Mouse (Mus musculus): ENCODE data around the gene Bloc1s2.

The Bloc1s2 gene

GRCm38 (mm10) chr19:44145702-44146567, at the start of gene Bloc1s2:
TSS of gene Bloc1s2 (minus strand) at chr19:44146446.
- peak; percentile 72 to 90 for DNase-seq (ENCODE audit: low spot score in 2 of 2)

- peak in 1 of 2 experiments; percentile 75 for DNase-seq (ENCODE audit: low spot score in 2 of 2)
Measured at GRCm38 (mm10) chr19:44195138-44195537, 48.9 kb upstream of the Bloc1s2 start.

- no peak for DNase-seq (ENCODE audit: low spot score in 2 of 2)
Measured at GRCm38 (mm10) chr19:44193906-44194305, 47.7 kb upstream of the Bloc1s2 start.

GRCm38 (mm10) chr19:44192342-44192741, 46.1 kb upstream of the Bloc1s2 start, which contains the start of gene Pkd2l1:
TSS of gene Pkd2l1 (minus strand) at chr19:44192442.
- no peak for DNase-seq (ENCODE audit: low spot score in 2 of 2)

- DNase-seq (ENCODE audit: low spot score in 2 of 2), result no peak
Measured at GRCm38 (mm10) chr19:44189056-44189455, 42.8 kb upstream of the Bloc1s2 start.

- no peak for DNase-seq (ENCODE audit: low spot score in 2 of 2)
Measured at GRCm38 (mm10) chr19:44183968-44184367, 37.7 kb upstream of the Bloc1s2 start.

GRCm38 (mm10) chr19:44180502-44180901, 34.3 kb upstream of the Bloc1s2 start:
- DNase-seq (ENCODE audit: low spot score in 2 of 2), result no peak

- DNase-seq (ENCODE audit: low spot score in 2 of 2), result no peak
Measured at GRCm38 (mm10) chr19:44176741-44177140, 30.5 kb upstream of the Bloc1s2 start.

- no peak for DNase-seq (ENCODE audit: low spot score in 2 of 2)
Measured at GRCm38 (mm10) chr19:44174835-44175234, 28.6 kb upstream of the Bloc1s2 start.

- DNase-seq (ENCODE audit: low spot score in 2 of 2), result no peak
Measured at GRCm38 (mm10) chr19:44161515-44161914, 15.3 kb upstream of the Bloc1s2 start.

- DNase-seq (ENCODE audit: low spot score in 2 of 2), result no peak
Measured at GRCm38 (mm10) chr19:44159386-44159785, 13.1 kb upstream of the Bloc1s2 start.

GRCm38 (mm10) chr19:44157005-44157404, 10.8 kb upstream of the Bloc1s2 start:
- no peak for DNase-seq (ENCODE audit: low spot score in 2 of 2)

GRCm38 (mm10) chr19:44153781-44154180, 7.5 kb upstream of the Bloc1s2 start:
- DNase-seq (ENCODE audit: low spot score in 2 of 2), result no peak

GRCm38 (mm10) chr19:44148991-44149390, 2.7 kb upstream of the Bloc1s2 start:
- no peak for DNase-seq (ENCODE audit: low spot score in 2 of 2)

GRCm38 (mm10) chr19:44148345-44148744, 2.1 kb upstream of the Bloc1s2 start:
- DNase-seq (ENCODE audit: low spot score in 2 of 2), result no peak

GRCm38 (mm10) chr19:44146951-44147350, 705 bp upstream of the Bloc1s2 start:
- no peak for DNase-seq (ENCODE audit: low spot score in 2 of 2)

GRCm38 (mm10) chr19:44146568-44146879, 278 bp upstream of the Bloc1s2 start:
- no peak for DNase-seq (ENCODE audit: low spot score in 2 of 2)

- DNase-seq (ENCODE audit: low spot score in 2 of 2), result no peak
Measured at GRCm38 (mm10) chr19:44144366-44144765, 1.9 kb downstream of the Bloc1s2 start.

- DNase-seq (ENCODE audit: low spot score in 2 of 2), result no peak
Measured at GRCm38 (mm10) chr19:44135960-44136485, 10.2 kb downstream of the Bloc1s2 start.

GRCm38 (mm10) chr19:44135072-44135959, 10.9 kb downstream of the Bloc1s2 start, which contains the start of gene Cwf19l1:
TSS of gene Cwf19l1 (minus strand) at chr19:44135876.
- peak; percentile 68 to 92 for DNase-seq (ENCODE audit: low spot score in 2 of 2)

GRCm38 (mm10) chr19:44132917-44133316, 13.3 kb downstream of the Bloc1s2 start:
- no peak for DNase-seq (ENCODE audit: low spot score in 2 of 2)

GRCm38 (mm10) chr19:44128560-44128959, 17.7 kb downstream of the Bloc1s2 start:
- no peak for DNase-seq (ENCODE audit: low spot score in 2 of 2)

Data from left cerebral cortex, adult 9 months (tissue).